Mouse (Mus musculus) heart, adult 9 months (tissue): ENCODE measurements at regions not wholly inside any gene's neighbourhood (a gene's known extent, or its start where the extent isn't known, plus 50 kb on each side); places are given as distances from the start of the nearest gene placed in this dataset.
A peak's percentile ranks its signal among the peaks of the same experiment; 100 is the strongest.
"Not testable (repeated sequence)": the region's sequence is repeated elsewhere in the genome, so short reads cannot be mapped to it uniquely, and the experiment has no call there.

ENCODE experiments used
- DNase-seq, 2 experiments: peaks; one replicate each; pipeline ENCODE4 v3.0.0; 2022; ENCODE audit warnings: low spot score in 2 of 2

GRCm38 (mm10) chr5:4248422-4248821 is 56.3 kb downstream of the Mterf1b start:
- DNase-seq = no peak

- DNase-seq = not testable (repeated sequence)
These were observed 62.1 kb downstream of the Mterf1b start for GRCm38 (mm10) chr5:4254280-4254679.

GRCm38 (mm10) chr5:4257048-4257750 is 65.0 kb downstream of the Mterf1b start:
- no peak for DNase-seq

- DNase-seq = no peak
These were observed 67.1 kb downstream of the Mterf1b start for GRCm38 (mm10) chr5:4259260-4259659.

- DNase-seq = no peak
These were observed 70.5 kb downstream of the Mterf1b start for GRCm38 (mm10) chr5:4262666-4263065.

- DNase-seq = no peak
These were observed 71.5 kb downstream of the Mterf1b start for GRCm38 (mm10) chr5:4263560-4264160.

GRCm38 (mm10) chr5:4267717-4268116 is 75.5 kb downstream of the Mterf1b start:
- DNase-seq = no peak

GRCm38 (mm10) chr5:4273001-4273400 is 80.8 kb downstream of the Mterf1b start:
- no peak for DNase-seq

- DNase-seq = no peak
These were observed 111.4 kb downstream of the Mterf1b start for GRCm38 (mm10) chr5:4303616-4304015.

- no peak for DNase-seq
These were observed 112.0 kb downstream of the Mterf1b start for GRCm38 (mm10) chr5:4304201-4304600.

- DNase-seq = no peak
These were observed 116.3 kb downstream of the Mterf1b start for GRCm38 (mm10) chr5:4308514-4308913.

- DNase-seq = no peak
These were observed 119.0 kb downstream of the Mterf1b start for GRCm38 (mm10) chr5:4311169-4311568.

- no peak for DNase-seq
These were observed 119.4 kb downstream of the Mterf1b start for GRCm38 (mm10) chr5:4311599-4311998.

- no peak for DNase-seq
These were observed 120.5 kb downstream of the Mterf1b start for GRCm38 (mm10) chr5:4312675-4313074.

GRCm38 (mm10) chr5:4322634-4323386 is 130.6 kb downstream of the Mterf1b start:
- peak; percentile 3 to 4 for DNase-seq

- peak; percentile 18 to 22 for DNase-seq
These were observed 131.2 kb downstream of the Mterf1b start for GRCm38 (mm10) chr5:4323387-4323704.

- peak; percentile 7 to 14 for DNase-seq
These were observed 133.6 kb downstream of the Mterf1b start for GRCm38 (mm10) chr5:4325813-4326212.

GRCm38 (mm10) chr5:4326309-4327014 is 134.3 kb downstream of the Mterf1b start:
- no peak for DNase-seq

- DNase-seq = no peak
These were observed 143.5 kb downstream of the Mterf1b start for GRCm38 (mm10) chr5:4335683-4336082.

GRCm38 (mm10) chr5:4341956-4342355 is 149.8 kb downstream of the Mterf1b start:
- no peak for DNase-seq

- DNase-seq = no peak
These were observed 152.3 kb downstream of the Mterf1b start for GRCm38 (mm10) chr5:4344458-4344857.

- no peak for DNase-seq
These were observed 156.2 kb downstream of the Mterf1b start for GRCm38 (mm10) chr5:4348334-4348733.
